Mouse (Mus musculus) C2C12 (cell line): ENCODE data around the gene Sfrp5. TPM values are rescaled to one million over a fixed set of nuclear protein-coding genes. Genes with fewer than 3 reads are reported as not detected.

Experiments
- H3K27me3 ChIP-seq: one replicate; pipeline ENCODE4 v1.6.1; 2011; ENCODE audit not compliant: control insufficient read depth, insufficient read depth, insufficient read length
- H3K36me3 ChIP-seq: one replicate; pipeline ENCODE4 v1.6.1; 2011; ENCODE audit not compliant: control insufficient read depth, insufficient read depth
- H3K4me3 ChIP-seq: one replicate; pipeline ENCODE4 v1.5.1; 2011; ENCODE audit warnings: mild to moderate bottlenecking, control low read depth; ENCODE audit not compliant: poor library complexity, insufficient read depth, severe bottlenecking
- H3K79me2 ChIP-seq: one replicate; pipeline ENCODE4 v1.6.1; 2011; ENCODE audit not compliant: control insufficient read depth, insufficient read depth
- H3K79me3 ChIP-seq: one replicate; pipeline ENCODE4 v1.6.1; 2011; ENCODE audit warnings: low read depth, control low read depth
- H3ac ChIP-seq: one replicate; pipeline ENCODE3; 2011; ENCODE audit warnings: low read depth; ENCODE audit not compliant: control insufficient read depth, insufficient read length
- CEBPB ChIP-seq: IDR thresholded peaks from one replicate; pipeline ENCODE4 v1.6.1; 2011; ENCODE audit warnings: low read depth, mild to moderate bottlenecking, control low read depth, moderate library complexity
- CTCF ChIP-seq: IDR thresholded peaks from one replicate; pipeline ENCODE4 v1.5.1; 2011; ENCODE audit not compliant: control insufficient read depth, insufficient read depth, insufficient read length
- FOSL1 ChIP-seq: IDR thresholded peaks from one replicate; pipeline ENCODE4 v1.8.0; 2011; ENCODE audit warnings: mild to moderate bottlenecking, low read length; ENCODE audit not compliant: poor library complexity, insufficient read depth, severe bottlenecking
- MAX ChIP-seq: IDR thresholded peaks from one replicate; pipeline ENCODE4 v1.6.1; 2011; ENCODE audit warnings: mild to moderate bottlenecking, control low read depth
- MYOD1 ChIP-seq: IDR thresholded peaks from one replicate; pipeline ENCODE4 v1.6.1; 2011; ENCODE audit warnings: low read depth; ENCODE audit not compliant: control insufficient read depth, insufficient read length
- MYOG ChIP-seq: IDR thresholded peaks from one replicate; pipeline ENCODE4 v1.6.1; 2011; ENCODE audit not compliant: control insufficient read depth, insufficient read length; ENCODE audit errors: extremely low read depth
- USF1 ChIP-seq: IDR thresholded peaks from one replicate; pipeline ENCODE4 v1.6.1; 2011; ENCODE audit warnings: low read depth, mild to moderate bottlenecking, control low read depth, moderate library complexity
- polyA plus RNA-seq: library from polyadenylated mRNA; unstranded; fragments of >200 nt; fragmentation: generic; extraction: Trizol; gene quantifications from one replicate; pipeline ENCODE4 v1.2.1, GENCODE M21; 2012; ENCODE audit warnings: missing spikeins

Gene Sfrp5
- polyA plus RNA-seq, 1 experiment, result not detected

DNA sequence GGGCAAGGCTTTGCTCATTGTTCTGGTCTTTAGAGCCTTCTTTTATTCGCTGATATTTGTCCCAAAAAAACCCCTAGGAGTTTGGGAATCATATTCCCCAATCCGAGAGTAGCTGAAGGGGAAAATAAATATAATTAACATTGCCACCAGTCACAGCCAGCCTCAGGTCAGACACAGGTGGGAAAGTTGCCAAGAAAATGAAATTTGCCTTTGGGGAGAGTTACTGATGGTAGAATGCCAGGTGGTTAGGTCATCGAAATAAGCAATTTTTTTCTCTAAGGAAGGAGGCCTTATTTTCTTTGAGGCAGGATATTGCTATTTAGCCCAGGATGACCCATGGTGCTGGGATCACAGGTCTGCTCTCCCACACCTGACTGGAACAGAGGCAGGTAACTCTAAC lies 35.3 kb downstream of the Sfrp5 start:
- H3K79me2 ChIP-seq, result peaks cover 12% of the 10 kb centered on the region
- no peak overlapping the region for H3K4me3 ChIP-seq
- no peak overlapping the region for H3ac ChIP-seq
- H3K36me3 ChIP-seq, result no peaks in the 10 kb centered on the region
- TF ChIP-seq FOSL1 (no peak), USF1 (no peak), MYOG (no peak)
- peaks cover 2% of the 10 kb centered on the region for H3K79me3 ChIP-seq
- H3K27me3 ChIP-seq, result peaks cover 20% of the 10 kb centered on the region

- Histone ChIP-seq H3K79me2 (peaks cover 6% of the 10 kb centered on the region), H3K27me3 (peaks cover 20% of the 10 kb centered on the region), H3ac (no peak overlapping the region), H3K4me3 (no peak overlapping the region), H3K79me3 (no peaks in the 10 kb centered on the region), H3K36me3 (no peaks in the 10 kb centered on the region)
- TF ChIP-seq CTCF (peak; percentile 81), FOSL1 (no peak)
Measured at GRCm38 (mm10) chr19:42166130-42166529, 35.9 kb downstream of the Sfrp5 start.

GRCm38 (mm10) chr19:42164188-42164587 lies 37.9 kb downstream of the Sfrp5 start:
- no peak overlapping the region for H3K4me3 ChIP-seq
- TF ChIP-seq FOSL1, result no peak
- H3ac ChIP-seq, result no peak overlapping the region
- H3K79me2 ChIP-seq, result no peaks in the 10 kb centered on the region
- H3K36me3 ChIP-seq, result no peaks in the 10 kb centered on the region
- no peaks in the 10 kb centered on the region for H3K79me3 ChIP-seq
- peaks cover 18% of the 10 kb centered on the region for H3K27me3 ChIP-seq

GRCm38 (mm10) chr19:42163764-42164163 lies 38.3 kb downstream of the Sfrp5 start, which contains the start of gene Zfyve27:
Gene Zfyve27 (plus strand): TSS chr19:42163951.
- Histone ChIP-seq H3K27me3 (peaks cover 14% of the 10 kb centered on the region), H3K79me3 (no peaks in the 10 kb centered on the region), H3K4me3 (no peak within 1 kb of the TSS), H3K79me2 (no peaks in the 10 kb centered on the region), H3ac (no peak within 1 kb of the TSS), H3K36me3 (no peaks in the 10 kb centered on the region)
- TF ChIP-seq CEBPB, result no peak
- TF ChIP-seq USF1, result no peak
- TF ChIP-seq CTCF, result no peak
- TF ChIP-seq MYOD1, result no peak
- no peak for TF ChIP-seq FOSL1
- no peak for TF ChIP-seq MYOG
- TF ChIP-seq MAX, result no peak

DNA sequence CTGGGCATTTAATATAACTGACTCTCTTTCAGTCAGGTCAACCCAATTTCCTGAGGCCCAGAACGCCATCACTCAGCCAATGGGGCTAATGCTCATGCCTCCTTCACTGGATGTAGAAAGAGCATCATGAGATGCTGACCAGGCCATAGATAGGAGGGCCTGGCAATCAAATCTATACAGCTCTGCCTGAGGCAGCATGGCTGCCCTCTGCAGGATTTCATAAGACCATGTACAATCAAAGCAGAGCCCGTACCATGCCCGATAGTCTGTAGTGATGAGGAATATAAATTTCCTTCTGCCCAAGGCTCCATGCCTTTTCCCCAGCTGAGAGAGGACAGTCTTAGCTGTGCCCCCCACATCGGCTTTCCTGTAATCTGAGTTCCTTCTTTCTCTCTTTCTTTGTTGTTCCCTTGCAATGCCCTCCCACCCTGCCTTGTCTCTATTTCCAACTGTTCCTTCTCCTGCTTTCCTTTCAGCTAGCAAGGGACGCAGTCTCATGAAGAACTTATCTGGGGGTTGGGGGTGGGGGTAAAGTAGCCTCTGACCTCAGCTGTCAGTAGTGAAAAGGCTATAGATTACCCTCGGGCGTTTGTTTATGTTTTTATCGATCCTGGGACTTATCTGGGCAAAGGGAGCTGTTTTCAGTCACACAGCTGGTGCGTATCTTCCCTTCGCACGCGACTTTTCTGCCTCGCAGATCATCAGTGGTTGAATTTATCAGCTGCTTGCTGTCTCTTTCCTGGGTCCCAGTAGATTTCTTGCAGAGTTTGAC lies 43.6 kb downstream of the Sfrp5 start:
- H3K79me2 ChIP-seq, result no peaks in the 10 kb centered on the region
- TF ChIP-seq MAX (no peak), MYOD1 (no peak), MYOG (no peak), CTCF (no peak), USF1 (no peak), CEBPB (no peak), FOSL1 (no peak)
- H3K79me3 ChIP-seq, result no peaks in the 10 kb centered on the region
- H3K4me3 ChIP-seq, result no peak overlapping the region
- H3K27me3 ChIP-seq, result no peaks in the 10 kb centered on the region
- H3K36me3 ChIP-seq, result no peaks in the 10 kb centered on the region
- H3ac ChIP-seq, result no peak overlapping the region

DNA sequence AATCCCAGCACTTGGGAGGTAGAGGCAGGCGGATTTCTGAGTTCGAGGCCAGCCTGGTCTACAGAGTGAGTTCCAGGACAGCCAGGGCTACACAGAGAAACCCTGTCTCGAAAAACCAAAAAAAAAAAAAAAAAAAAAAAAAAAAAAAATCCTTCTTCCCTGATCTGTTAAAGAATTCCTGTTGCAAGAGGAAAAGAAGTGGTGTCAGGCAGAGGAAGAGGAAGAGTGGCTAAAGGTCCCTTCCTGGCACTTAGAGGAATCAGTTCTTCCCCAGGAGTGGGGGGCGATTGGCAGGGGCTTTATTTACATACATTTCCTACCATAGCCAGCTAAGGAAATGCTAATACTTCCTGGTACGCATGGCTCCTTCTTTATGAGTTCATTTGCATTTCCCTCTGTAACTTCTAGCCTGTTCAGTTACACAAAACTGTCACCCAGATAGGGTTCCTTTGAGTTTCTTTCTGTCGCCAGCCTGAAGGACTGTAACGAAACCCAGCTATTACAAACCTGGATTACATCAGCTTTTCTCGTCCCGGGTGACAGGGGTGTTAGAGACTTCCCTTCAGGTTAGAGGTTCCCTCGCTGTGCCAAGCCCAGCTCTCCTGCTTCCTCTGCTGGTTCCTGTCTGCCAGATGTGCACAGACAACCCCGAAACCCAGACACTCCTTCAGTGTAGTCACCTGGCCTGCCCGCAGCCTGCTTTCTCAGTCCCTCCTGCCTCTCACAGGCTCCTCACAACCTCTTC lies 44.4 kb downstream of the Sfrp5 start:
- TF ChIP-seq CEBPB (no peak), MYOD1 (no peak), FOSL1 (no peak), CTCF (no peak), USF1 (no peak), MYOG (no peak), MAX (no peak)
- no peak overlapping the region for H3K4me3 ChIP-seq
- no peaks in the 10 kb centered on the region for H3K36me3 ChIP-seq
- H3K27me3 ChIP-seq, result no peaks in the 10 kb centered on the region
- H3K79me3 ChIP-seq, result no peaks in the 10 kb centered on the region
- no peak overlapping the region for H3ac ChIP-seq
- H3K79me2 ChIP-seq, result no peaks in the 10 kb centered on the region
